Mouse (Mus musculus) embryo, embryonic 11.5 days (tissue): ENCODE measurements around the gene Rps11.
"Not testable (repeated sequence)": the region's sequence is repeated elsewhere in the genome, so short reads cannot be mapped to it uniquely, and the experiment has no call there.

Source experiments
- DNase-seq: peaks from one replicate; pipeline ENCODE4 v3.0.0-alpha.2; 2012; ENCODE audit warnings: low read depth, low spot score

Gene Rps11

GRCm38 (mm10) chr7:45133446-45134159 lies 9.4 kb upstream of the Rps11 start:
- DNase-seq: no peak

DNA sequence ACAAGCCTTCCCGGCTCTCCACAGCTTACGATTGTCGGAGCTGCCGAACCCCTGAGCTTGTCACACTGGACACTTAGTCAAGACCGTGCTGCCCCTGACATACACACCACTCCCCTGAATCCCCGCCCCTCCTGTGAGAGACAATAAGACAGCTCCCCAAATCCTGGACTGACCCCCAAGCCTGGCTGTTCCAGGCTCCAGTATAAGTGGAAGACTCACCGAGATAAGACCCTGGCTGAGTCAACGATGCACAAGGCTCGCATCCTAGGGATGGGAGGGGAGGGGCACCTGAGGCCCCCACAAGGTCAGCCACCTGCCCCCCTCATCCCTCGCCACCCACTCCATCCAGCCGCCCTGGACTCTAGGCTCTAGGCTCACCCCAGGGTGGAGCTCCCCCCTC lies 7.6 kb upstream of the Rps11 start:
- no peak for DNase-seq

DNA sequence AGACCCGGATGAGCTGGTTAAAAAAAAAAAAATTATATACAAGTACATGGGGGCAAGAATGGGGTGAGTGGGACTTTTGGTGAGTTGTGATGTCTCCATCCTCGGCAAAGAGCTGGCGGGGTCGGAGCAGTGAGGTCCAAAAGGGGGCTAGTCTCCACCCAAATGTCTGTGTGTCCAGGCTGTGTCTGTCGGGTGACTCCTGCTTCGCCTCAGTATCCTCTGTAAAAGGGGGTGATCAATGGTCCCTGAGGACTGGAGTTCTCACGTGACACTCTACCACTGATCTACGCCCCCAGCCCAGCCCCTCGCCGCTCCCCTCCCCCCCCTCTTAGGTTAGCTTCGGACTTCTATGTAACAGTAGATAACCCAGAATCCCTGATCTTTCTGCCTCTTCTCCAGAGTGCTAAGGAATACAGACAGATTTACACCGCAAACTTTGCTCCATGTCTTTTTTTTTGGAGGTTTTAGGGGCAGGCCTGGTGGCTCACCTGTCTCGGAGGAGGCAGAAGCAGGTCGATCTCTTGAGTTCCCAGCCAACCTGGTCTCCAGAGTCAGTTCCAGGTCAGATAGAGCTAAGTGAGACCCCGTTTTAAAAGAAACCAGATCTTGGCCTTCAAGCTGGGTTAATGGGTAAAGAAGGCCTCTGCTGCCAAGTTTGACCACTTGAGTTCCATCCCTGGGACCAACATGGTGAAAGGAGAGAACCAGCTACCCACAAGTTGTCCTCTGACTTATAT lies 5.7 kb upstream of the Rps11 start:
- no peak for DNase-seq

- peak; percentile 50 for DNase-seq
Observed at GRCm38 (mm10) chr7:45129318-45129717, 5.1 kb upstream of the Rps11 start.

DNA sequence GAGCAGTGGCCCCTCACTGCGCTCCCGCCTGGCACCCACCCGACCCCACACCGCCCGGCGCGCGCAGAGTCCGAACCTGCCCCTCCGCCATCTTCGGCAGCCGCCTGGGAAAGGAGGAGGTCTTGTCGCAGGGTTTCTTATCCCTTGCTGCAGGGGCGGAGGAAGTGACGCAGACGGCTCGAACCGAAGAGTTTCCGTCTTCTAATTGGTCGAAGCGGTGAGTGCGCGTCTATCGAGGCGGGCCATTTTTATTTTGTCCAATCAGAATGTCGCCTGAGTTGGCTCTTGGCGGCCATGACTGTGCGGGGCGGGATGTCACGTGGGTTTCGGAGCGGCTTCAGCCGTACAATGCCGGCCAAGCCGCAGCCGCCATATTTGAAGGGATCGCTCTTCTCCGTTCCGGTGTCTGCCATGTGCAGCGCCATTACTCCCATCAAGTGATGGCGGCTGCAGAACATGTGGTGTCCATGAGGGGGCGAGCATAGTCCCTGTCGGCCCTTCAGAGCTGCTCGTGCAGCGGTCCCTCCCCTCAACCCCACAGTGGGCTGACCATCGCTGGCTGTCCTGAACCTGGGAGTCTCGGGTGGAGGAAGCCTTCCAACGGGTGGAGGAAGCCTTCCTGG lies 4.5 kb upstream of the Rps11 start, which contains the start of gene Rpl13a:
TSS of gene Rpl13a (minus strand) at position 138 of the 623 bp plus-strand sequence.
- DNase-seq: peak; percentile 99

- no peak for DNase-seq
Observed at GRCm38 (mm10) chr7:45127700-45128224, 3.5 kb upstream of the Rps11 start.

DNA sequence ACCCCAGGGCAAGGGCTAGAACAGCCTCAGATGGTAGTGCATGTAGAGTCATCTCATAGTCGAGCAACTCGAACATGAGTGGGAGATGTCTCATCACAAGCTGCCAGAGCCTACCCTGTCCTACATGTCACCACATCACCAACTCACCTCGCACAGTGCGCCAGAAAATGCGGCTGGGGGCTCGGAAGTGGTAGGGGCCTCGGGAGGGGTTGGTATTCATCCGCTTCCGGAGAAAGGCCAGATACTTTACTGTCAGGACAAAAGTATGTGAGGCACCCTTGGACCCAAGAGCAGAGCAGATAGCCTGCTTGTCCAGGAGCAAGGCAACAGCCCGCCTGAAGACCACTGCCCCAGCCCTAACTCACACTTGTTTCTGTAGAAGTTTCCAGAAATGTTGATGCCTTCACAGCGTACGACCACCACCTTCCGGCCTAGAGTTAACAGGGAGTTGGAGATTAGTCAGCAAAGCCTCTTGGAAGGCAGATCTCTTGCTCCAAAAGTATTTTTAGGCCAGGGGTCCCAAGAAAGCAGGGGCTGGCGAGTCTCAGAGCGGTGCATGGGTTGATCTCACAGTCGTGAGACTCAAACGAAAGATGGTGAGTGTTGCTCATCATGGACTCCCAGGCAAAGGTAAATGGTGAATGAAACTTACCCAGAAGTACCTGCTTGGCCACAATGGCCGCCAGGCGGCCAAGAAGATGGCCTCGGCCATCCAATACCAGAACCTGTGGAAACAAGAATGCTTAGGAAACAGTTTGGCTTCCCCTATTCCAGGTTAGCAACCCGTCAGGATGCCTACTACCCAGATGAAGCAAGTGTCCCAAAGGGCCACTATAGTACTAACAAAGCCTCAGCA lies 2.8 kb upstream of the Rps11 start:
- DNase-seq: no peak

GRCm38 (mm10) chr7:45126147-45126843 lies 2.1 kb upstream of the Rps11 start:
- no peak for DNase-seq

DNA sequence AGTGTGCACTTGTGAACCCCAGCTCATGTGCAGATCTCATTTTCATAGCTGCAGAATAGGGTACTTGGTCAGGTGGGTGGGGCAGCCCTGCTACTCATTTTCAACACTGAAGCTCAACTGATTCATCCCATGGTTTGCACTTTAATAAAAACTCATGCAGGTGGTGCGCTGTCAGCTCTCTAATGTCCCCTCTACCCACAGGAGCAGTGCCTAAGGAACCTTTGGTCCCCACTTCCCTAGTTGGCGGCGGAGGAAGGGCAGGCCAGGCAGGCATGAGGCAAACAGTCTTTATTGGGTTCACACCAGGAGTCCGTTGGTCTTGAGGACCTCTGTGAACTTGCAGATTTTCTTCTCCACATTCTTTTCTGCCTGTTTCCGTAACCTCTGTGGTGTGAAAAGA lies 1.4 kb upstream of the Rps11 start:
- DNase-seq: not testable (repeated sequence)

GRCm38 (mm10) chr7:45125144-45125600 lies 933 bp upstream of the Rps11 start:
- DNase-seq: no peak

DNA sequence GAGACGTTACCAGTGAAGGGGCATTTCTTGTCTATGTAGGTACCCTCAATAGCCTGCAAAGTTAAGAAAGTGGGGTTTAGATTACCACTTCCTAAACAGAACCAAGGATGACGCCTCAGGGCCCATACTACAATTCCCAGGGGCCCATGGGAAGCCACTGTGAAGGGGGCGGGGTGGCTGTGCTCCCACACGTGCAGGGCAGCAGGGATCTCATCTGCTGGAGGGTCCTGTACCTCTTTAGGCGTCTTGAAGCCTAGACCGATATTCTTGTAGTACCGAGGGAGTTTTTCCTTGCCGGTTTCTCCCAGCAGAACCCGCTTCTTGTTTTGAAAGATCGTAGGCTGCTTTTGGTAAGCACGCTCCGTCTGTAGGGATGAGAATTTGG lies 1.1 kb downstream of the Rps11 start:
- DNase-seq: no peak

DNA sequence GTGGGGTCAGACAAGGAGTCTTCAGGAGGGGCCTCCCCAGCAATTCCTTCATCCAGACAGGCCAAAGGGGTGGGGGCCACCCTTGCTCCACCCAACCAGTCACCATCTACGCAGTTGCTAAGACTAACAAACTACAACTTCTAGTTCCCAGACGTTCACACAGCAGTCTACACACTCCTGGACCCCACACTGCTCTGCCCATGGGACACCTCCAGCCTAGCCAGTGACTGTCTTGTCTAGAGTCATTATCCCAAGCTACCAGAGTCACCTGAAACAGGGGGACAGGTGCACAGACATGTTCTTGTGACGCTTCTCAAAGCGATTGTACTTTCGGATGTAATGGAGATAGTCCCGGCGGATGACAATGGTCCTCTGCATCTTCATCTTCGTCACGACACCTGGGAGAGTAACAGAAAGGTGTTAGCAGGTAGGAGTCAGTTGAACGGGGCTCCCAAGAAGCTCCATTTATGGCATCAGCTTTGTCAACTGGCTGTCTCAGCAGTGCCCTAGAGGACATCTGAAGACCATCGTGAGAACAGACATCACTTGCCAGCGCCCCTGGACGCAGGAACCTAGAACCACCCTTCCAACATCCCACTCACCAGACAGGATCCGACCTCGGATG lies 1.6 kb downstream of the Rps11 start:
- DNase-seq: no peak

- DNase-seq: no peak
Observed at GRCm38 (mm10) chr7:45121966-45122365, 2.3 kb downstream of the Rps11 start.

- no peak for DNase-seq
Observed at GRCm38 (mm10) chr7:45121404-45121803, 2.8 kb downstream of the Rps11 start.

- no peak for DNase-seq
Observed at GRCm38 (mm10) chr7:45119780-45120709, 4.2 kb downstream of the Rps11 start.

DNA sequence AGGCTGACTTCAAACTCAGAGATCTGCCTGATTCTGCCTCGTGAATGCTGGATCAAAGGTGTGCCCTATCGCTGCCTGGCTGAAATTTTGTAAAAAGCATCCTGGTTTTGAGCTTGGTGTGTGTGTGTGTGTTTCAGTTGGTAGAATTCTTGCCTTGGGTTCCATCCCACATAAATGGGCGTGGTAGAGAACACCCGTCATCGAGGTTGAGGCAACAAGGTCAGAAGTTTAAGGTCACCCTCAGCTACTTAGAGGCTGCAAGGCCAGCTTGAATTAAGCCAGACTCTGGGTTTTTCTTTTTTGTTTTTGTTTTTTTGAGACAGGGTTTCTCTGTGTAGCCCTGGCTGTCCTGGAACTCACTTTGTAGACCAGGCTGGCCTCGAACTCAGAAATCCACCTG lies 5.9 kb downstream of the Rps11 start:
- DNase-seq: no peak

- no peak for DNase-seq
Observed at GRCm38 (mm10) chr7:45117566-45117965, 6.7 kb downstream of the Rps11 start.

GRCm38 (mm10) chr7:45113476-45113875 lies 10.8 kb downstream of the Rps11 start:
- DNase-seq: no peak

GRCm38 (mm10) chr7:45112529-45112928 lies 11.7 kb downstream of the Rps11 start:
- no peak for DNase-seq
